In genomic region chr5:143235028-143235693, GRCm38 (mm10) we compare ENCODE assay signal across 7 mouse cellular contexts. TPM values are rescaled to one million over a fixed set of nuclear protein-coding genes. Genes with fewer than 3 reads are reported as not detected.
DNase-seq lines count a peak whose midpoint lies in the region; ATAC-seq lines count a peak whose summit lies in the region.

TSS of gene Zfp12 (plus strand) at chr5:143235163.

- no peaks in the 10 kb centered on the region for H3K9me3 ChIP-seq in intestine, embryonic 15.5 days
- H3K9me3 ChIP-seq in midbrain, embryonic 10.5 days (replicated peaks), result no peaks in the 10 kb centered on the region

- H3K27me3 ChIP-seq in intestine, embryonic 15.5 days (replicated peaks), result no peaks in the 10 kb centered on the region
- no peaks in the 10 kb centered on the region for H3K27me3 ChIP-seq in midbrain, embryonic 10.5 days (ENCODE audit: low read depth, poor library complexity, severe bottlenecking)

- intact Hi-C loops in gastrocnemius, postnatal 36 days (cut with DNase I), result loop anchor here (2.0 kb wide), 1 partner anchor 54 kb away; the partner anchor contains the start of genes Rbak and Spdye4b
- intact Hi-C loops in left cerebral cortex, postnatal 25 days (cut with DNase I), result loop anchor here (1.0 to 5.0 kb wide), 2 partner anchors 55 to 62 kb away; partner anchors contain the start of gene Rbak

- H3K4me3 ChIP-seq in intestine, embryonic 15.5 days (replicated peaks), result peak within 1 kb of the TSS; percentile 95
- H3K4me3 ChIP-seq in midbrain, embryonic 10.5 days, result peak within 1 kb of the TSS; percentile 88

- H3K9ac ChIP-seq in intestine, embryonic 15.5 days, result peak within 1 kb of the TSS; percentile 97

- peak within 1 kb of the TSS; percentile 99 for H3K27ac ChIP-seq in intestine, embryonic 15.5 days
- peak within 1 kb of the TSS; percentile 97 for H3K27ac ChIP-seq in midbrain, embryonic 10.5 days (replicated peaks)

- peaks cover 5% of the 10 kb centered on the region; the same call in 1 of the 2 replicates for H3K4me1 ChIP-seq in intestine, embryonic 15.5 days (replicated peaks)
- peaks cover 29% of the 10 kb centered on the region for H3K4me1 ChIP-seq in midbrain, embryonic 10.5 days

- ATAC-seq in intestine, embryonic 15.5 days, result peak; percentile 99

- peaks cover 4% of the 10 kb centered on the region for H3K36me3 ChIP-seq in intestine, embryonic 15.5 days
- H3K36me3 ChIP-seq in midbrain, embryonic 10.5 days, result peaks cover 33% of the 10 kb centered on the region

- H3K4me2 ChIP-seq in intestine, embryonic 15.5 days (replicated peaks), result peak within 1 kb of the TSS; percentile 88

- peak; percentile 96 for DNase-seq in adrenal gland, adult 2 months
- DNase-seq in embryo, embryonic 11.5 days (ENCODE audit: low read depth, low spot score), result peak; percentile 98
- DNase-seq in gastrocnemius, postnatal 36 days, result peak; percentile 92 to 93
- DNase-seq in left cerebral cortex, postnatal 25 days (ENCODE audit: low spot score in 2 of 2), result peak; percentile 98 to 99
- DNase-seq in midbrain, embryonic 10.5 days (ENCODE audit: low spot score), result peak; percentile 95
- peak; percentile 90 for DNase-seq in right cerebral cortex, postnatal 4 days

- WGBS in intestine, embryonic 15.5 days, result under 1% methylated on average over 58 of the region's 58 CpGs
- 1% methylated on average over 58 of the region's 58 CpGs for WGBS in midbrain, embryonic 10.5 days

RNA-seq across cellular contexts. Expression of gene Zfp12, which starts in this region (rescaled TPM):
- 10 to 100 TPM; 19.5 to 21.4 TPM for total RNA-seq in adrenal gland, adult 2 months (2021)
- polyA plus RNA-seq in adrenal gland, adult 2 months (2012; rRNA removed), result 9.1 and 10.1 TPM in 2 replicates
- 1 to 10 TPM; 5.8 to 7.6 TPM for total RNA-seq in gastrocnemius, postnatal 36 days (2021)
- 9.8 and 10.2 TPM in 2 replicates for polyA plus RNA-seq in intestine, embryonic 15.5 days (2015; fragmentation: Nextera tagmentation; extraction: Ambion mirVana)
- 10 to 100 TPM; 28.4 to 30.8 TPM for total RNA-seq in left cerebral cortex, postnatal 25 days (2021)
- 20.8 and 21.3 TPM in 2 replicates for polyA plus RNA-seq in midbrain, embryonic 10.5 days (2016; fragmentation: Nextera tagmentation; extraction: Ambion mirVana)

Comparison
In these comparisons a context has a peak if more than half of its experiments do, and no peak if none do; other contexts are left out.
1. Peak in every context shown above with its lines: DNase-seq, ATAC-seq, H3K4me3 ChIP-seq and H3K27ac ChIP-seq.